22 mouse cellular contexts compared by ENCODE assay signal in genomic region chr13:59610437-59610836, GRCm38 (mm10).
"Had no signal": no experiment of that assay in that cellular context is flagged by ENCODE, and none has a peak within 500 bp of the region (broad histone marks: within the 10 kb centered on the region; RNA-seq: fewer than 3 reads in every experiment).

No protein-coding gene starts in this region.

- ATAC-seq: liver, postnatal 0 days; lung, postnatal 0 days; midbrain, embryonic 13.5 days; midbrain, embryonic 16.5 days had no signal

- H3K27ac ChIP-seq: limb, embryonic 12.5 days; limb, embryonic 15.5 days; liver, embryonic 14.5 days; midbrain, embryonic 10.5 days; midbrain, embryonic 13.5 days; neural tube, embryonic 13.5 days had no signal

- H3K9ac ChIP-seq: limb, embryonic 12.5 days; limb, embryonic 15.5 days; liver, embryonic 14.5 days; liver, postnatal 0 days; lung, embryonic 14.5 days; midbrain, embryonic 13.5 days; neural tube, embryonic 13.5 days had no signal

- DNase-seq: kidney, postnatal 10 days; kidney, postnatal 36 days; left cerebral cortex, postnatal 4 days; liver, postnatal 0 days; lung, embryonic 14.5 days; lung, postnatal 36 days; retina, postnatal 1 day; right cerebral cortex, postnatal 25 days; spleen, adult 18-20 months; thymus, adult 18-20 months; thymus, postnatal 36 days had no signal

- H3K4me1 ChIP-seq: limb, embryonic 12.5 days; limb, embryonic 15.5 days; midbrain, embryonic 10.5 days; midbrain, embryonic 13.5 days; neural tube, embryonic 13.5 days had no signal

- H3K4me2 ChIP-seq: limb, embryonic 12.5 days; limb, embryonic 15.5 days; liver, embryonic 11.5 days; lung, embryonic 14.5 days; midbrain, embryonic 13.5 days; neural tube, embryonic 13.5 days had no signal

- H3K9me3 ChIP-seq: limb, embryonic 12.5 days; limb, embryonic 15.5 days; megakaryocyte, embryonic 14.5 days; midbrain, embryonic 10.5 days; midbrain, embryonic 13.5 days; neural tube, embryonic 13.5 days had no signal

- H3K27me3 ChIP-seq: limb, embryonic 12.5 days; limb, embryonic 15.5 days; midbrain, embryonic 13.5 days; neural tube, embryonic 13.5 days had no signal

- H3K4me3 ChIP-seq: limb, embryonic 12.5 days; limb, embryonic 15.5 days; megakaryocyte, embryonic 14.5 days; midbrain, embryonic 10.5 days; midbrain, embryonic 13.5 days; myocyte; neural tube, embryonic 13.5 days had no signal
